ENCODE assay signal across 8 mouse cellular contexts in the genomic region with DNA sequence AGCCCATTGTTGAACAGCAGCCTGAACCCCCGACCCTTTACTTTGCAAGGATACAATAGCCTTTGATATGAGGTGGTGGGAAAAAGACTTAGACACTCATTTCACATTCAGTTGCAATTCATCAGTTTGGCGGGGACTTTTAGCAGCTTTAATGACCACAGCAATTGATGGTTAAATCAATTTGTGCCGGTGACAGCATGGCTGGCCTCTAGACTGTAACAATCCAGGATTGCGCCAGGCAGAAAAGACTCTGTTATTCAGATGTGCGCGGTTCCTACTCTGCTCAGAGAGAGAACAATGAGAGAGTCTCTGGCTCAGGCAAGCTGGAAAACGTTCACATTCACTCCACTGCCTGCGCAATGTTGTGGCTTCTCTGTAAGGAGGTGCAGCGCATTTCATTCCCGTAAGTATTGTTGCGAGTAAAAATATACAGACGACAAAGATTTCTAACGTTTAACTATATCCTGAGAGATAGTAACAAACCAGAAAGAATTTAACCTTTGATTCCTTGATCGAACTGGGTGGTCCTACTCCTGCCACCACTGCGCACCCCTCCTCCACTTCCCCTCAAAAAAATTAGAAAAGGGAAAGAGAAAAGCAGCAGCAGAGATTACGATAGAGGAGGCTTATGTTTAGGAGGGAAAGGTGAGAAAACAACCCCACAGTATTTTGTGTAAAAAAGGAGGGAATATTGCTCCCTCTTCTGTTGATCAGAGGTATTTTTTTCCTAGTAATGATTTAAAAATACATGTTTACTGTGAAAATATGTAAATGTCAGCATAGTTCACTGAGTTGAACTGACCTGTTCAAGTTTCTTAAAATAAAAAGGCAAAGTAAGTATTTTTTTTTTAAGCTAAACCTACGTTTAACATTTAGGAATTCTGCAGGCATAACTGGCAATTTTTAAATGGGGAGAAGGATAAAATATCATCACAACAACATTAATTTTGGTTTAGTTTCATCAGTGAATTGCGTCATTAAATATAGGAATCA.
DNase-seq lines count a peak whose midpoint lies in the region; ATAC-seq and TF ChIP-seq lines count a peak whose summit lies in the region.

No protein-coding gene starts in this region.

- no peak for TF ChIP-seq POLR2A in ES-Bruce4 (IDR thresholded peaks at IDR 0.05; ENCODE audit: insufficient read depth, low read length)
- no peak for TF ChIP-seq POLR2A in cerebellum, adult 2 months (IDR thresholded peaks at IDR 0.05; ENCODE audit: borderline replicate concordance, insufficient read depth, low read length)

- no peak for TF ChIP-seq EP300 in ES-Bruce4 (IDR thresholded peaks at IDR 0.05; ENCODE audit: insufficient read depth, low read depth, low read length)

- TF ChIP-seq CTCF in ES-Bruce4 (IDR thresholded peaks at IDR 0.05; ENCODE audit: low read depth, low read length), result no peak
- peak; percentile 24; the same call in 1 of the 2 replicates for TF ChIP-seq CTCF in cerebellum, adult 2 months (IDR thresholded peaks at IDR 0.05; ENCODE audit: borderline replicate concordance, insufficient read depth, low read depth, low read length)

- WGBS in cerebellum, adult 2 months, result 9% methylated on average over 18 of the region's 18 CpGs
- WGBS in hindbrain, embryonic 14.5 days, result 3% methylated on average over 18 of the region's 18 CpGs
- WGBS in midbrain, embryonic 12.5 days, result 5% methylated on average over 18 of the region's 18 CpGs
- WGBS in stomach, embryonic 14.5 days, result 10% methylated on average over 18 of the region's 18 CpGs

- no peaks in the 10 kb centered on the region for H3K9me3 ChIP-seq in ES-Bruce4 (replicated peaks; ENCODE audit: control insufficient read depth, insufficient read depth, low read length, poor library complexity, severe bottlenecking)
- H3K9me3 ChIP-seq in hindbrain, embryonic 14.5 days (ENCODE audit: control insufficient read depth, low read length), result 0 out of 2 replicates have a peak, but pooled peaks cover 3% of the 10 kb centered on the region
- peaks cover 4% of the 10 kb centered on the region; the same call in 1 of the 2 replicates for H3K9me3 ChIP-seq in midbrain, embryonic 12.5 days
- no peaks in the 10 kb centered on the region for H3K9me3 ChIP-seq in stomach, embryonic 14.5 days (ENCODE audit: control insufficient read depth, low read depth, low read length)

- DNase-seq in cerebellum, adult 2 months, result peak; percentile 32 to 34
- peak; percentile 61 for DNase-seq in forelimb bud, embryonic 11.5 days (ENCODE audit: low read depth, low spot score)
- DNase-seq in hindbrain, embryonic 14.5 days (ENCODE audit: low spot score), result peak; percentile 81
- peak; percentile 23 to 41 for DNase-seq in left cerebral cortex, postnatal 36 days (ENCODE audit: low spot score in 2 of 2)
- DNase-seq in thymus, postnatal 14 days, result no peak

- peaks cover 1% of the 10 kb centered on the region for H3K4me1 ChIP-seq in ES-Bruce4 (ENCODE audit: control insufficient read depth, insufficient read depth, low read length)
- no peaks in the 10 kb centered on the region for H3K4me1 ChIP-seq in cerebellum, adult 2 months (ENCODE audit: control insufficient read depth, insufficient read depth, low read length)
- peaks cover 10% of the 10 kb centered on the region for H3K4me1 ChIP-seq in hindbrain, embryonic 14.5 days (replicated peaks; ENCODE audit: control insufficient read depth, insufficient read depth, low read length)
- peaks cover 5% of the 10 kb centered on the region; the same call in 1 of the 2 replicates for H3K4me1 ChIP-seq in midbrain, embryonic 12.5 days
- H3K4me1 ChIP-seq in stomach, embryonic 14.5 days (ENCODE audit: control insufficient read depth, insufficient read depth, low read length), result peaks cover 4% of the 10 kb centered on the region; the same call in 1 of the 2 replicates

- peak overlapping the region; percentile 50 for H3K4me2 ChIP-seq in hindbrain, embryonic 14.5 days (replicated peaks)
- peak overlapping the region; percentile 42 for H3K4me2 ChIP-seq in midbrain, embryonic 12.5 days (replicated peaks)
- H3K4me2 ChIP-seq in stomach, embryonic 14.5 days (replicated peaks; ENCODE audit: low read depth, low read length), result peak overlapping the region; percentile 15

- peak; percentile 95 for ATAC-seq in hindbrain, embryonic 14.5 days (ENCODE audit: low FRiP score)
- peak; percentile 96 for ATAC-seq in midbrain, embryonic 12.5 days (ENCODE audit: low FRiP score, low read depth)
- peak; percentile 71; the same call in 1 of the 2 replicates for ATAC-seq in stomach, embryonic 14.5 days (ENCODE audit: insufficient number of reproducible peaks, insufficient read depth, low FRiP score, low read depth)

- no peaks in the 10 kb centered on the region for H3K27me3 ChIP-seq in ES-Bruce4 (ENCODE audit: control insufficient read depth, insufficient read depth, low read length, poor library complexity, severe bottlenecking)
- no peaks in the 10 kb centered on the region for H3K27me3 ChIP-seq in cerebellum, adult 2 months (ENCODE audit: control insufficient read depth, insufficient read depth, low read length)
- H3K27me3 ChIP-seq in hindbrain, embryonic 14.5 days (ENCODE audit: control insufficient read depth, insufficient read depth, low read length), result no peaks in the 10 kb centered on the region
- no peaks in the 10 kb centered on the region for H3K27me3 ChIP-seq in midbrain, embryonic 12.5 days
- H3K27me3 ChIP-seq in stomach, embryonic 14.5 days (ENCODE audit: control insufficient read depth, insufficient read depth, low read length), result no peaks in the 10 kb centered on the region

- H3K36me3 ChIP-seq in ES-Bruce4 (ENCODE audit: control insufficient read depth, insufficient read depth, low read length, poor library complexity, severe bottlenecking), result no peaks in the 10 kb centered on the region
- H3K36me3 ChIP-seq in hindbrain, embryonic 14.5 days (replicated peaks; ENCODE audit: control insufficient read depth, insufficient read depth), result no peaks in the 10 kb centered on the region
- 0 out of 2 replicates have a peak, but pooled peaks cover 3% of the 10 kb centered on the region for H3K36me3 ChIP-seq in midbrain, embryonic 12.5 days
- H3K36me3 ChIP-seq in stomach, embryonic 14.5 days (ENCODE audit: control insufficient read depth, insufficient read depth, low read length), result no peaks in the 10 kb centered on the region

- no peak overlapping the region for H3K4me3 ChIP-seq in ES-Bruce4 (ENCODE audit: low read depth, low read length)
- H3K4me3 ChIP-seq in cerebellum, adult 2 months (replicated peaks; ENCODE audit: insufficient read depth, low read depth, low read length), result peak overlapping the region; percentile 74
- H3K4me3 ChIP-seq in hindbrain, embryonic 14.5 days (replicated peaks; ENCODE audit: low read length), result peak overlapping the region; percentile 35
- H3K4me3 ChIP-seq in midbrain, embryonic 12.5 days, result peak overlapping the region; percentile 23
- H3K4me3 ChIP-seq in stomach, embryonic 14.5 days (ENCODE audit: low read depth, low read length), result peak overlapping the region; percentile 15; the same call in 1 of the 2 replicates

- intact Hi-C loops in left cerebral cortex, postnatal 36 days (cut with DNase I), result loop anchor here (5.0 kb wide), 1 partner anchor 1482 kb away; no protein-coding TSS in a partner anchor

- H3K27ac ChIP-seq in ES-Bruce4 (ENCODE audit: insufficient read depth, low read length), result peak overlapping the region; percentile 59; the same call in 1 of the 2 replicates
- no peak overlapping the region for H3K27ac ChIP-seq in cerebellum, adult 2 months (ENCODE audit: insufficient read depth, low read length)
- H3K27ac ChIP-seq in hindbrain, embryonic 14.5 days, result peak overlapping the region; percentile 92
- peak overlapping the region; percentile 92 for H3K27ac ChIP-seq in midbrain, embryonic 12.5 days (replicated peaks)
- peak overlapping the region; percentile 11 for H3K27ac ChIP-seq in stomach, embryonic 14.5 days (ENCODE audit: low read length)

- H3K9ac ChIP-seq in ES-Bruce4 (ENCODE audit: low read depth, poor library complexity, severe bottlenecking), result no peak overlapping the region; the same call in 1 of the 2 replicates
- peak overlapping the region; percentile 68 for H3K9ac ChIP-seq in hindbrain, embryonic 14.5 days
- H3K9ac ChIP-seq in midbrain, embryonic 12.5 days (replicated peaks), result 0 out of 2 replicates have a peak overlapping the region, but pooled peaks have one; percentile 2
- H3K9ac ChIP-seq in stomach, embryonic 14.5 days (replicated peaks; ENCODE audit: low read depth, low read length), result no peak overlapping the region

Comparison
In these comparisons a context has a peak if more than half of its experiments do, and no peak if none do; other contexts are left out.
1. H3K9ac ChIP-seq: peak in hindbrain, embryonic 14.5 days (single experiment) and midbrain, embryonic 12.5 days (single experiment); none in ES-Bruce4 (single experiment) and stomach, embryonic 14.5 days (single experiment).
2. Peak in every context shown above with its lines, with median percentiles within 50 percentile points of each other: ATAC-seq and H3K4me2 ChIP-seq.